Mouse (Mus musculus): Measurements from ENCODE around the gene Tef. TPM values are rescaled to one million over a fixed set of nuclear protein-coding genes. Genes with fewer than 3 reads are reported as not detected.

Gene Tef
- polyA plus RNA-seq, 1 experiment from 2014 or later, result 23.7 TPM

GRCm38 (mm10) chr15:81774505-81775171 lies 27.6 kb upstream of the Tef start:
- H3K36me3 ChIP-seq, result peaks cover 74% of the 10 kb centered on the region
- H3K9ac ChIP-seq, result no peak overlapping the region
- no peak overlapping the region for H3K4me3 ChIP-seq
- WGBS, result 92% methylated on average over 15 of the region's 15 CpGs
- H3K4me1 ChIP-seq (replicated peaks), result no peaks in the 10 kb centered on the region
- H3K4me2 ChIP-seq, result no peak overlapping the region
- no peaks in the 10 kb centered on the region for H3K9me3 ChIP-seq
- no peaks in the 10 kb centered on the region for H3K27me3 ChIP-seq
- ATAC-seq (ENCODE audit: low FRiP score, low read depth), result no peak
- no peak overlapping the region for H3K27ac ChIP-seq (replicated peaks)

GRCm38 (mm10) chr15:81776631-81777422 lies 25.4 kb upstream of the Tef start:
- 90% methylated on average over 11 of the region's 11 CpGs for WGBS
- Histone ChIP-seq H3K27ac (replicated peaks) (no peak overlapping the region), H3K4me3 (no peak overlapping the region), H3K4me1 (replicated peaks) (no peaks in the 10 kb centered on the region), H3K4me2 (no peak overlapping the region), H3K9me3 (no peaks in the 10 kb centered on the region), H3K9ac (no peak overlapping the region), H3K27me3 (no peaks in the 10 kb centered on the region), H3K36me3 (peaks cover 84% of the 10 kb centered on the region)
- ATAC-seq (ENCODE audit: low FRiP score, low read depth), result no peak

- no peaks in the 10 kb centered on the region for H3K4me1 ChIP-seq (replicated peaks)
- H3K9me3 ChIP-seq, result no peaks in the 10 kb centered on the region
- H3K27ac ChIP-seq (replicated peaks), result no peak overlapping the region
- no peak overlapping the region for H3K4me2 ChIP-seq
- no peak for ATAC-seq (ENCODE audit: low FRiP score, low read depth)
- 70% methylated on average over 7 of the region's 7 CpGs for WGBS
- H3K27me3 ChIP-seq, result no peaks in the 10 kb centered on the region
- no peak overlapping the region for H3K9ac ChIP-seq
- H3K4me3 ChIP-seq, result no peak overlapping the region
- H3K36me3 ChIP-seq, result peaks cover 93% of the 10 kb centered on the region
Measured at GRCm38 (mm10) chr15:81781816-81782215, 20.4 kb upstream of the Tef start.

GRCm38 (mm10) chr15:81784762-81785161 lies 17.5 kb upstream of the Tef start:
- no peaks in the 10 kb centered on the region for H3K4me1 ChIP-seq (replicated peaks)
- ATAC-seq (ENCODE audit: low FRiP score, low read depth), result no peak
- no peak overlapping the region for H3K27ac ChIP-seq (replicated peaks)
- no peak overlapping the region for H3K4me3 ChIP-seq
- peaks cover 90% of the 10 kb centered on the region for H3K36me3 ChIP-seq
- 72% methylated on average over 5 of the region's 5 CpGs for WGBS
- H3K4me2 ChIP-seq, result no peak overlapping the region
- no peaks in the 10 kb centered on the region for H3K9me3 ChIP-seq
- no peaks in the 10 kb centered on the region for H3K27me3 ChIP-seq
- no peak overlapping the region for H3K9ac ChIP-seq

GRCm38 (mm10) chr15:81785701-81786100 lies 16.5 kb upstream of the Tef start:
- Histone ChIP-seq H3K9ac (no peak overlapping the region), H3K4me3 (no peak overlapping the region), H3K27me3 (no peaks in the 10 kb centered on the region), H3K4me1 (replicated peaks) (no peaks in the 10 kb centered on the region), H3K27ac (replicated peaks) (no peak overlapping the region), H3K36me3 (peaks cover 80% of the 10 kb centered on the region), H3K4me2 (no peak overlapping the region), H3K9me3 (no peaks in the 10 kb centered on the region)
- no peak for ATAC-seq (ENCODE audit: low FRiP score, low read depth)
- whole genome bisulfite sequencing, result 94% methylated on average over 8 of the region's 8 CpGs

- peaks cover 78% of the 10 kb centered on the region for H3K36me3 ChIP-seq
- no peak overlapping the region for H3K27ac ChIP-seq (replicated peaks)
- H3K27me3 ChIP-seq, result no peaks in the 10 kb centered on the region
- H3K9me3 ChIP-seq, result no peaks in the 10 kb centered on the region
- WGBS, result 97% methylated on average over 13 of the region's 13 CpGs
- no peaks in the 10 kb centered on the region for H3K4me1 ChIP-seq (replicated peaks)
- H3K4me3 ChIP-seq, result no peak overlapping the region
- no peak for ATAC-seq (ENCODE audit: low FRiP score, low read depth)
- no peak overlapping the region for H3K9ac ChIP-seq
- no peak overlapping the region for H3K4me2 ChIP-seq
Measured at GRCm38 (mm10) chr15:81787525-81787924, 14.7 kb upstream of the Tef start.

- H3K27ac ChIP-seq (replicated peaks), result no peak overlapping the region
- no peaks in the 10 kb centered on the region for H3K4me1 ChIP-seq (replicated peaks)
- H3K36me3 ChIP-seq, result peaks cover 54% of the 10 kb centered on the region
- no peak overlapping the region for H3K4me2 ChIP-seq
- no peak overlapping the region for H3K9ac ChIP-seq
- no peak overlapping the region for H3K4me3 ChIP-seq
- ATAC-seq (ENCODE audit: low FRiP score, low read depth), result no peak
- no peaks in the 10 kb centered on the region for H3K9me3 ChIP-seq
- WGBS, result 94% methylated on average over 9 of the region's 9 CpGs
- H3K27me3 ChIP-seq, result no peaks in the 10 kb centered on the region
Measured at GRCm38 (mm10) chr15:81792444-81792843, 9.8 kb upstream of the Tef start.

- H3K27ac ChIP-seq (replicated peaks), result no peak overlapping the region
- H3K9me3 ChIP-seq, result no peaks in the 10 kb centered on the region
- H3K27me3 ChIP-seq, result no peaks in the 10 kb centered on the region
- no peak overlapping the region for H3K4me2 ChIP-seq
- H3K9ac ChIP-seq, result no peak overlapping the region
- 71% methylated on average over 3 of the region's 3 CpGs for WGBS
- H3K36me3 ChIP-seq, result peaks cover 32% of the 10 kb centered on the region
- no peak overlapping the region for H3K4me3 ChIP-seq
- ATAC-seq (ENCODE audit: low FRiP score, low read depth), result no peak
- H3K4me1 ChIP-seq (replicated peaks), result no peaks in the 10 kb centered on the region
Measured at GRCm38 (mm10) chr15:81796228-81796627, 6.0 kb upstream of the Tef start.

GRCm38 (mm10) chr15:81797861-81798260 lies 4.4 kb upstream of the Tef start:
- Histone ChIP-seq H3K4me2 (no peak overlapping the region), H3K9me3 (no peaks in the 10 kb centered on the region), H3K27ac (replicated peaks) (no peak overlapping the region), H3K4me1 (replicated peaks) (peaks cover 11% of the 10 kb centered on the region), H3K36me3 (peaks cover 16% of the 10 kb centered on the region), H3K4me3 (no peak overlapping the region), H3K27me3 (no peaks in the 10 kb centered on the region), H3K9ac (no peak overlapping the region)
- no peak for ATAC-seq (ENCODE audit: low FRiP score, low read depth)
- WGBS, result 91% methylated on average over 6 of the region's 6 CpGs

- Histone ChIP-seq H3K4me1 (replicated peaks) (peaks cover 16% of the 10 kb centered on the region), H3K27me3 (no peaks in the 10 kb centered on the region), H3K9ac (no peak overlapping the region), H3K27ac (replicated peaks) (no peak overlapping the region), H3K4me2 (no peak overlapping the region), H3K4me3 (no peak overlapping the region), H3K36me3 (peaks cover 10% of the 10 kb centered on the region), H3K9me3 (no peaks in the 10 kb centered on the region)
- WGBS, result 87% methylated on average over 4 of the region's 4 CpGs
- ATAC-seq (ENCODE audit: low FRiP score, low read depth), result no peak
Measured at GRCm38 (mm10) chr15:81798421-81798820, 3.8 kb upstream of the Tef start.

GRCm38 (mm10) chr15:81800391-81800790 lies 1.8 kb upstream of the Tef start:
- whole genome bisulfite sequencing, result 84% methylated on average over 3 of the region's 3 CpGs
- no peak for ATAC-seq (ENCODE audit: low FRiP score, low read depth)
- H3K9me3 ChIP-seq, result no peaks in the 10 kb centered on the region
- no peaks in the 10 kb centered on the region for H3K36me3 ChIP-seq
- H3K4me3 ChIP-seq, result no peak overlapping the region
- H3K4me2 ChIP-seq, result no peak overlapping the region
- H3K27ac ChIP-seq (replicated peaks), result no peak overlapping the region
- no peaks in the 10 kb centered on the region for H3K27me3 ChIP-seq
- H3K9ac ChIP-seq, result no peak overlapping the region
- peaks cover 26% of the 10 kb centered on the region for H3K4me1 ChIP-seq (replicated peaks)

GRCm38 (mm10) chr15:81802941-81803351 lies 725 bp downstream of the Tef start:
- WGBS, result 14% methylated on average over 8 of the region's 8 CpGs

More at GRCm38 (mm10) chr15:81802941-81803351, 725 bp downstream of the Tef start:
- H3K27ac ChIP-seq (replicated peaks), result peak overlapping the region; percentile 58
- H3K4me3 ChIP-seq, result peak overlapping the region; percentile 29
- no peaks in the 10 kb centered on the region for H3K9me3 ChIP-seq
- peaks cover 26% of the 10 kb centered on the region for H3K4me1 ChIP-seq (replicated peaks)
- H3K9ac ChIP-seq, result peak overlapping the region; percentile 32
- H3K36me3 ChIP-seq, result no peaks in the 10 kb centered on the region
- H3K27me3 ChIP-seq, result no peaks in the 10 kb centered on the region
- no peak for ATAC-seq (ENCODE audit: low FRiP score, low read depth)
- peak overlapping the region; percentile 58 for H3K4me2 ChIP-seq
